Mouse (Mus musculus) embryo, embryonic 11 days (tissue): ENCODE results near the gene Sos2.

Experiments used
- DNase-seq: peaks from one replicate; pipeline ENCODE4 v3.0.0-alpha.2; 2015

The Sos2 gene

GRCm38 (mm10) chr12:69681566-69682061 lies at the start of gene Sos2:
TSS of gene Sos2 (minus strand) at chr12:69681852.
- DNase-seq, result peak; percentile 81

- DNase-seq, result no peak
Measured at GRCm38 (mm10) chr12:69730306-69730705, 48.7 kb upstream of the Sos2 start.

- no peak for DNase-seq
Measured at GRCm38 (mm10) chr12:69729246-69729645, 47.6 kb upstream of the Sos2 start.

GRCm38 (mm10) chr12:69724711-69725460 lies 43.2 kb upstream of the Sos2 start, which contains the start of the genes L2hgdh and Atp5s:
TSS of gene L2hgdh (minus strand) at chr12:69724873.
TSS of gene Atp5s (plus strand) at chr12:69724950.
- DNase-seq, result peak; percentile 98

GRCm38 (mm10) chr12:69724018-69724710 lies 42.5 kb upstream of the Sos2 start:
- peak; percentile 4 for DNase-seq

- no peak for DNase-seq
Measured at GRCm38 (mm10) chr12:69723376-69723775, 41.7 kb upstream of the Sos2 start.

GRCm38 (mm10) chr12:69722857-69723256 lies 41.2 kb upstream of the Sos2 start:
- no peak for DNase-seq

GRCm38 (mm10) chr12:69713628-69714027 lies 32.0 kb upstream of the Sos2 start:
- no peak for DNase-seq

- DNase-seq, result no peak
Measured at GRCm38 (mm10) chr12:69704799-69705458, 23.3 kb upstream of the Sos2 start.

- no peak for DNase-seq
Measured at GRCm38 (mm10) chr12:69698352-69698751, 16.7 kb upstream of the Sos2 start.

GRCm38 (mm10) chr12:69696746-69697145 lies 15.1 kb upstream of the Sos2 start:
- DNase-seq, result peak; percentile 75

GRCm38 (mm10) chr12:69693471-69693870 lies 11.8 kb upstream of the Sos2 start:
- DNase-seq, result no peak

GRCm38 (mm10) chr12:69690714-69691113 lies 9.1 kb upstream of the Sos2 start:
- DNase-seq, result no peak

GRCm38 (mm10) chr12:69689094-69689493 lies 7.4 kb upstream of the Sos2 start:
- no peak for DNase-seq

GRCm38 (mm10) chr12:69688368-69688767 lies 6.7 kb upstream of the Sos2 start:
- no peak for DNase-seq

- no peak for DNase-seq
Measured at GRCm38 (mm10) chr12:69683537-69683936, 1.9 kb upstream of the Sos2 start.

- no peak for DNase-seq
Measured at GRCm38 (mm10) chr12:69682788-69683419, 1.3 kb upstream of the Sos2 start.

GRCm38 (mm10) chr12:69682065-69682787 lies 574 bp upstream of the Sos2 start:
- peak; percentile 93 for DNase-seq

GRCm38 (mm10) chr12:69680635-69681565 lies 752 bp downstream of the Sos2 start:
- DNase-seq, result peak; percentile 65

- DNase-seq, result no peak
Measured at GRCm38 (mm10) chr12:69676157-69676556, 5.5 kb downstream of the Sos2 start.
